Mouse (Mus musculus): ENCODE measurements around the gene Bod1.

Gene Bod1

GRCm38 (mm10) chr11:31671354-31672169, at the start of gene Bod1:
Gene Bod1 (minus strand): TSS chr11:31671885.
- DNase-seq (ENCODE audit: extremely low spot score, low read depth, low spot score), result peak; percentile 83

- DNase-seq (ENCODE audit: extremely low spot score, low read depth, low spot score), result no peak
Measured at GRCm38 (mm10) chr11:31719090-31719489, 47.4 kb upstream of the Bod1 start.

GRCm38 (mm10) chr11:31717926-31718735, 46.4 kb upstream of the Bod1 start:
- no peak for DNase-seq (ENCODE audit: extremely low spot score, low read depth, low spot score)

GRCm38 (mm10) chr11:31713641-31714121, 42.0 kb upstream of the Bod1 start:
- no peak for DNase-seq (ENCODE audit: extremely low spot score, low read depth, low spot score)

- DNase-seq (ENCODE audit: extremely low spot score, low read depth, low spot score), result no peak
Measured at GRCm38 (mm10) chr11:31713116-31713515, 41.4 kb upstream of the Bod1 start.

GRCm38 (mm10) chr11:31707771-31708170, 36.1 kb upstream of the Bod1 start:
- no peak for DNase-seq (ENCODE audit: extremely low spot score, low read depth, low spot score)

GRCm38 (mm10) chr11:31703173-31703572, 31.5 kb upstream of the Bod1 start:
- no peak for DNase-seq (ENCODE audit: extremely low spot score, low read depth, low spot score)

GRCm38 (mm10) chr11:31701901-31702300, 30.2 kb upstream of the Bod1 start:
- DNase-seq (ENCODE audit: extremely low spot score, low read depth, low spot score), result no peak

GRCm38 (mm10) chr11:31699502-31699901, 27.8 kb upstream of the Bod1 start:
- DNase-seq (ENCODE audit: extremely low spot score, low read depth, low spot score), result no peak

GRCm38 (mm10) chr11:31694801-31695200, 23.1 kb upstream of the Bod1 start:
- no peak for DNase-seq (ENCODE audit: extremely low spot score, low read depth, low spot score)

GRCm38 (mm10) chr11:31694109-31694508, 22.4 kb upstream of the Bod1 start:
- DNase-seq (ENCODE audit: extremely low spot score, low read depth, low spot score), result no peak

GRCm38 (mm10) chr11:31693322-31693721, 21.6 kb upstream of the Bod1 start:
- no peak for DNase-seq (ENCODE audit: extremely low spot score, low read depth, low spot score)

GRCm38 (mm10) chr11:31688956-31689355, 17.3 kb upstream of the Bod1 start:
- DNase-seq (ENCODE audit: extremely low spot score, low read depth, low spot score), result no peak

- DNase-seq (ENCODE audit: extremely low spot score, low read depth, low spot score), result no peak
Measured at GRCm38 (mm10) chr11:31684913-31685567, 13.4 kb upstream of the Bod1 start.

GRCm38 (mm10) chr11:31684126-31684525, 12.4 kb upstream of the Bod1 start:
- DNase-seq (ENCODE audit: extremely low spot score, low read depth, low spot score), result no peak

- DNase-seq (ENCODE audit: extremely low spot score, low read depth, low spot score), result no peak
Measured at GRCm38 (mm10) chr11:31679840-31680381, 8.2 kb upstream of the Bod1 start.

- DNase-seq (ENCODE audit: extremely low spot score, low read depth, low spot score), result no peak
Measured at GRCm38 (mm10) chr11:31677309-31677708, 5.6 kb upstream of the Bod1 start.

- no peak for DNase-seq (ENCODE audit: extremely low spot score, low read depth, low spot score)
Measured at GRCm38 (mm10) chr11:31676661-31677252, 5.1 kb upstream of the Bod1 start.

GRCm38 (mm10) chr11:31675430-31675829, 3.7 kb upstream of the Bod1 start:
- peak; percentile 24 for DNase-seq (ENCODE audit: extremely low spot score, low read depth, low spot score)

- DNase-seq (ENCODE audit: extremely low spot score, low read depth, low spot score), result no peak
Measured at GRCm38 (mm10) chr11:31672170-31672563, 482 bp upstream of the Bod1 start.

GRCm38 (mm10) chr11:31670468-31670921, 1.2 kb downstream of the Bod1 start:
- DNase-seq (ENCODE audit: extremely low spot score, low read depth, low spot score), result no peak
